Mouse (Mus musculus): ENCODE data around the gene Nipsnap2.
A peak's percentile ranks its signal among the peaks of the same experiment; 100 is the strongest.

DNA sequence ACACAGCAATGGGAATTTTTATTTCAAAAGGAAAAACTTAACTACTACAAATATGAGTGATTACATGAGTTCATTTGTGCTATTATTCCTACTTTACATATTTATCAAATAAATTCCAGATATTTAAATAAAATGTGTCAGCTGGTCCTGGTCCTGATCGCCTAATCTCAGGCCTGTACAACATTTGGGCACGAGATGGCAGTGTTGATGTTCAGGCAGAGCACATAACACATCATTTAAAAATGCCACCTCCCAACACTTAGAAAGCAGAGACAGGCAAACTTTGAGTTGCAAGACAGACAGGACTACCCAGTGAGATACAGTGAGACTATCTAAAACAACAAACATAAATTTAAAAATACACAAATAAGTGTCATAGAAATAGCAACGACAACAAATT lies 57.3 kb downstream of the Nipsnap2 start:
- TF ChIP-seq CTCF (IDR thresholded peaks at IDR 0.05), result peak; percentile 74
- TF ChIP-seq EP300 (IDR thresholded peaks at IDR 0.05), result no peak
